Mouse (Mus musculus): ENCODE measurements at regions not wholly inside any gene's neighbourhood (a gene's known extent, or its start where the extent isn't known, plus 50 kb on each side); places are given as distances from the start of the nearest gene placed in this dataset.

GRCm38 (mm10) chr17:54065187-54065795 is 74.8 kb upstream of the Sult1c1 start:
- TF ChIP-seq MAFK (IDR thresholded peaks at IDR 0.05; ENCODE audit: insufficient replicate concordance, low read length) (no peak), CTCF (conservative IDR thresholded peaks at IDR 0.05 in 1 of 2, IDR thresholded peaks at IDR 0.05 in 1 of 2; ENCODE audit: low read depth in 2 of 2, low read length in 2 of 2) (peak in 1 of 2 experiments; percentile 44; a peak in 3 of 4 replicates), HCFC1 (IDR thresholded peaks at IDR 0.05; ENCODE audit: low read depth, low read length) (no peak), POLR2A (IDR thresholded peaks at IDR 0.05; ENCODE audit: low read depth, low read length) (no peak), POLR2AphosphoS2 (IDR thresholded peaks at IDR 0.05; ENCODE audit: low read depth, low read length) (no peak), JUN (IDR thresholded peaks at IDR 0.05; ENCODE audit: insufficient read depth, low read depth, low read length) (no peak), ELF1 (IDR thresholded peaks at IDR 0.05; ENCODE audit: low read depth, low read length) (no peak), EP300 (IDR thresholded peaks at IDR 0.05; ENCODE audit: low read length) (no peak), MAX (IDR thresholded peaks at IDR 0.05; ENCODE audit: low read length) (no peak), E2F4 (IDR thresholded peaks at IDR 0.05; ENCODE audit: insufficient replicate concordance, low read depth, low read length) (no peak), RCOR1 (conservative IDR thresholded peaks at IDR 0.05; ENCODE audit: low read depth, low read length) (no peak), MXI1 (IDR thresholded peaks at IDR 0.05; ENCODE audit: low read depth, low read length) (no peak), NRF1 (IDR thresholded peaks at IDR 0.05; ENCODE audit: low read depth, low read length) (no peak)

All from CH12.LX (cell line).